Mouse (Mus musculus) megakaryocyte-erythroid progenitor cell, adult 5-6 weeks (primary cell): Measurements from ENCODE around the gene Triml1. TPM values are rescaled to one million over a fixed set of nuclear protein-coding genes. Genes with fewer than 3 reads are reported as not detected.

Source experiments
- ATAC-seq: replicated peaks from 2 replicates; pipeline ENCODE4 v1.8.0; 2016; ENCODE audit warnings: mild to moderate bottlenecking, inconsistent platforms; ENCODE audit not compliant: severe bottlenecking, poor library complexity, low FRiP score, low TSS enrichment
- total RNA-seq, 2 experiments: library from RNA; stranded (forward) in 1 of 2; stranded (reverse) in 1 of 2; fragments of 200-1000, 215-1000 nt in 1 of 2; fragments of >200 nt in 1 of 2; fragmentation: Nextera tagmentation in 1 of 2; gene quantifications; 2 replicates each; pipeline ENCODE4 v1.2.3; 2014 to 2017

The Triml1 gene
- total RNA-seq (2014; fragmentation: Nextera tagmentation) (not detected in 2 replicates), total RNA-seq (2017) (not detected in 2 replicates)

DNA sequence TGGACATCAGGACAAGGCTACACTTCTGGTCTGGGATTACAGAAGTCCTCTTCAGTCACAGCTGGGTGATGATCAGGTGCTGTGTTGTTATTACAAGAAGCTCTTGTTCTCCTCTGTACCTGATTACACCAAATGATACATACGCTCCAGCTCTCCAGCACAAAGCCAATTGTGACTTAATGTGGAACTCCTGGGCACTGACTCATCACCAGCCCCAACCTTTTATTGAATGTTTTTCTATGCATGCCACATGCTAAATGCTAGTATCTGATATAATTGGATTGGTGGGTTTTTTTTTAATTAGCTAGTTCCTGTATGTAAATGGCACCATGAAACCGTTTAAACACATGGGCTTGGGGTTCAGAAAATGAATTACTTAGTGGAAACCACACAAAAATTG is at the start of gene Triml1:
TSS of gene Triml1 (minus strand) at position 101 of the 400 bp plus-strand sequence.
- no peak for ATAC-seq

- no peak for ATAC-seq
Observed at GRCm38 (mm10) chr8:43182281-43182680, 41.0 kb upstream of the Triml1 start.

GRCm38 (mm10) chr8:43180054-43180690 is 38.9 kb upstream of the Triml1 start, which contains the start of gene Triml2:
Triml2 (plus strand) TSS chr8:43180541.
- no peak for ATAC-seq

GRCm38 (mm10) chr8:43179189-43179588 is 37.9 kb upstream of the Triml1 start:
- ATAC-seq, result no peak

DNA sequence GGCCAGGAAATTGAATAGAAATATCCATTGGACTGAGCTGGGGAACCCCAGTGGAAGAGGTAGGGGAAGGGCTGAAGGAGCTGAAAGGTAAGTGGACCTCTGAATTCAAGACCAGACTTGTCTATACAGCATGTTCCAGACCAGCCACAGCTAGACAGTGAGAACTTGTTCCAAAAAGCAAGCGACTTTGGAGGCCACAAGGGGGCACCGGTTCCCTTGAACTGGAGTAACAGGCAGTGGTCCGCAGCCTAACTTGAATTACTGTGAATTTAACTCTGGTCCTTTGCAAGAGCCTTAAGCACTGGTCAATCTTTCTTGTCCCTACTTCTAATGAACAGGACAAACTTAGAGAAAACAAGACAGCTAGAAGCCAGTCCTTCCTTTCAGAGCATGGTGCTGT is 37.0 kb upstream of the Triml1 start:
- ATAC-seq, result no peak

DNA sequence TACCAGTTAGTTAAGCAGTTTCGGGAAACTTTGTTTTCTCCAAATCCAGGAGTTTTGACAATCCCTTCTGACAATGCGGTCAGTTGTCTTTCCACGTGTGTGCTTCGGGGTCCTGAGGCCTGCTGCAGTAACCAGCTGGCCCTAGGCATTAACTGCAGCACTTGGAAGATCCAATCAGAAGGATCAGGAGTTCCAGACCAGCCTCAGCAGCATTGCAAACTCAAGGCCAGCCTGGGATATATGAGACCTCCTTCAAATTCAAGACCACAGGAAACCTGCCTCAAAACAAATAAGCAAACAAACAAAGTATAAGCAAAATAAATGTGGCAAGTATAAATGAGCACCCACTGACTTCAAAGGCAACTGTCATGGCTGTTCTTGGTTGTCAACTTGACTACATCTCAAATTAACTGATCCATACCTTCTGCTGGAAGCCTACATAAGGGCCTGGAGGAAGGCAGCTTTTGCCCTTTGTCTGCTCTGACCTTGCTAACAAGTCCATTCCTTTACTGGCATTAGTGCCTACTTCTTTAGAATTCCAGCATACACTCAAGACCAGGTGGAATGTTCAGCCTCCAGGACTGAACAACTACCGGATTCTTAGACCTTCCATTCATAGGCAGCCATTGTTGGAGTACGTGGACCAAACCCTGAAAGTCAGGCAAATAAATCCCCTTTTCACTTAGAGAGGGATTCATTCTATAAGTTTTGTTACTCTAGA is 35.6 kb upstream of the Triml1 start:
- ATAC-seq, result no peak

GRCm38 (mm10) chr8:43169249-43169755 is 28.0 kb upstream of the Triml1 start:
- no peak for ATAC-seq

GRCm38 (mm10) chr8:43168083-43168482 is 26.8 kb upstream of the Triml1 start:
- ATAC-seq, result no peak

- no peak for ATAC-seq
Observed at GRCm38 (mm10) chr8:43164453-43164852, 23.2 kb upstream of the Triml1 start.

- no peak for ATAC-seq
Observed at GRCm38 (mm10) chr8:43163255-43163654, 22.0 kb upstream of the Triml1 start.

GRCm38 (mm10) chr8:43149307-43149706 is 8.0 kb upstream of the Triml1 start:
- no peak for ATAC-seq

GRCm38 (mm10) chr8:43111205-43111827 is 30.0 kb downstream of the Triml1 start:
- ATAC-seq, result no peak

Other genes starting within 250 kb of the Triml1 start
- gene Triml2, start 39.1 kb upstream of the Triml1 start, total RNA-seq (2014; fragmentation: Nextera tagmentation), result not detected in 2 replicates
- gene Triml2, start 39.1 kb upstream of the Triml1 start, total RNA-seq (2017), result not detected in 2 replicates
- not detected in 2 replicates for gene Zfp42, start 165.5 kb upstream of the Triml1 start, total RNA-seq (2014; fragmentation: Nextera tagmentation)
- gene Zfp42, start 165.5 kb upstream of the Triml1 start, total RNA-seq (2017), result not detected in 2 replicates